Mouse (Mus musculus): ENCODE results near the gene Eps8l1.
"Not testable (repeated sequence)": the region's sequence is repeated elsewhere in the genome, so short reads cannot be mapped to it uniquely, and the experiment has no call there.

Gene Eps8l1

DNA sequence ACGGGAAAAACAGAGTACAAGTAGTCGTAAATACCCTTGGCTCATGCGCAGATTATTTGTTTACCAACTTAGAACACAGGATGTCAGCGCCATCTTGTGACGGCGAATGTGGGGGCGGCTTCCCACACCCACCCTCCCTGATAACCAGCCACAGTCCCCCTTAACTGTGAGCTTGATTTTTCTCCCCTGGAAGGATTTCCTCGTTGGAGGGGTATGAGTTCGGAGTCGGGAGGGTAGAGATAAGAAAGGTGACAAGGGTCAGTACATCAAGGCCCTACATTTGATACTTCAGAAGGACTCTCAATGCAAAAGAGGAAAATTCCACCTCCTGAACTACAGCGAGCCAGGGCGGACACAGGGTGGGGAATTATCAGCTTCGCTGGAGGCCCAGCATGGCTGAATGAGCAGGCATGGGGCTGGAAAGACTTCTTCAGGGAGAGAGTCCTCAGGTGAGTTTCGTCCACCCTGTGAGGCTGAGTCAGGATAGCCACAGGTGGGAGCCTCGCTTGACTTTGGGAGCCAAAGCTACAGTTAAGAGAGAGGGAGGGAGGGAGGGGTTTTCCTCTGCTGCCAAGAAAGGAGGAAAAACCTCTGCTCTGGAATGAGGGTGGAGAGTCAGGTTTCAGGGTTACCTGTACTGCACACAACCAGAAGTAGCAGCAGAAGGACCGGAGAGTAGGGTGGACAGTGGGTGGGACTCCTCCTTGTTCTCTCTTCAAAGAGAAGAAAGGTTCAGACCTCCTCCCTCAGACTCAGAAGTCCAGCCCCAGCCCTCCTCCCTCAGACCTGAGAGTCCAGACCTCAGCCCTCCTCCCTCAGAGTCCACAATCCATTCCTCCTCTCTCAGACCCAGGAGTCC, at the start of gene Eps8l1:
TSS of gene Eps8l1 (plus strand) at position 99 of the 859 bp plus-strand sequence.
- DNase-seq = no peak

DNA sequence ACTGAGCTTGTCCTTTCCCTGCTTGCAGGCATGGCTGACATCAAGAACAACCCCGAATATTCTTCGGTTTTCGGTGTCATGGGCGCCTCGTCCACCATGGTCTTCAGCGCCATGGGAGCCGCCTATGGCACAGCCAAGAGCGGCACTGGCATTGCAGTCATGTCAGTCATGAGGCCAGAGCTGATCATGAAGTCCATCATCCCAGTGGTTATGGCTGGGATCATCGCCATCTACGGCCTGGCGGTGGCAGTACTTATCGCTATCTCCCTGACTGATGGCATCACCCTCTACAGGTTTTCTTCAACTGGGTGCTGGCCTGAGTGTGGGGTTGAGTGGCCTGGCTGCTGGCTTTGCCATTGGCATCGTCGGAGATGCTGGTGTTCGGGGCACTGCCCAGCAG, 48.1 kb upstream of the Eps8l1 start:
- not testable (repeated sequence) for DNase-seq

DNA sequence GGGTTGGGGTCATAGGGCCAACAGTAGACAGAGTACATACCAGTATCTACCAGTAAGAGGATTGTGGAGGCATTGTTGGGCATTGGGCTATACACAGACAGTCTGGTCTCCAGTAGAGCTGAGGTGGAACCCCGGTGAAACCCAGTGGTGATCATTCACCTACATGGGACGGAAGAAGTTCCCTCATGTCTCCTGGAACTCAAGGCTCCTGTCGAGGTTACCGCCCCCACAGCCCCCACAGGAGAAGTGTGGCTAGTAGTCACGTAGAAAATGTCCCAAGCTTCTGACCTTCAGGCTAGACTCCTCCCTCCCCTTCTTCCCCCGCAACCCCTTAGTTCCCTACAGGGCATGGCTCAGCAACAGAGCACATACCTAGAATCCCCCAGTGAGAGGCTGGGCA, 40.8 kb upstream of the Eps8l1 start:
- no peak for DNase-seq

DNA sequence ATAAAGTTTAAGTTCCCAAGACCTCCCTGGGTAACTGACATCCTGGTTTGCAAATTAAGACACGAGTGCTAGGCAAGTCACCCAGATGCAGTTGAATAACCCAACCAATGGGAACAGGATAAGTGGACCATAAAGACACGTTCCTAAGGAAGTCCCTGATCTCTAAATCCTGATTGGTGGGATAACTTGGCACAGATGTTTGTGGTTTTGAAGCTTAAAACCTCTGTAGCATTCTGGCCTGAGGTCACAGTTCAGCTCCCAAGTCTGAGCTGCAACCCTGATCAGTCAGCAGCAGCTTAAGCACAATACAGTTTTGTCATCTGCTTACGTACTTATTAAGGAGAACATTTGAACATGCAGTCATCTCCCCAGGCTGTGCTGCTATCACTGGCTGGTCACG, 40.2 kb upstream of the Eps8l1 start:
- no peak for DNase-seq

DNA sequence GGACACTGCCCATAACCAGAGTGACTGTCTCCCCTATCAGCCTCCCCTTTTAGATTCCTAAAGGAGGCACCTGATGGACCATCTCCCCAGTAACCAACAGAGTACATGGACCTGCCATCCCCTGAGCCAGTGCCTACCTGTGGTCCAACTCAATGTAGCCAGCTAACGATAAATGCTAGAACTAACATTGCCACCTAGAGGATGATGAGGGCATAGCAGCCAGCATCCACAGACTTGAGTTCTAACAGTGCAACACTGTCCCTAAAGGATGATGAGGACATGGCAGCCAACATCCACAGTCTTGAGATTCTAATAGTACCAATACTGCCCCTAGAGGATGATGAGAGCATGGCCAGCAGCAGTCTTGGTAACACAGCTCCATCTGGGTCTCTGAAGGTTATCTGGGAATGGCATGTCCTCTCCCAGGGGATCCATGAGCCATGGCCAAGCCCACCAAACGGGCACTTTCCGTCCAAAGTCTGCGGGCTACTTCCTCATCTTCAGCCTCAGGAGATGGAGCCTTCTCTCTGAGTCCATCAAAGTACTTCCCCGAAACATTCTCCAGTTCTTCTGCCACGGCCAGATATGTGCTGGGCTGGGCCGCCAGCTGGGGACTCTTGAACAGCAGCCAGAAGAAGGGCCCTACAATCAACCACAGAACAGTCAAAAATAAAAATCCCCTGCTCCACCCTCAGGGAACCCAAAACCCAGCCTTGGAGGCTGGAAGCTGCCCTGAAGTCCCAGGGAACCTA, 33.1 kb upstream of the Eps8l1 start:
- peak; percentile 96 for DNase-seq

DNA sequence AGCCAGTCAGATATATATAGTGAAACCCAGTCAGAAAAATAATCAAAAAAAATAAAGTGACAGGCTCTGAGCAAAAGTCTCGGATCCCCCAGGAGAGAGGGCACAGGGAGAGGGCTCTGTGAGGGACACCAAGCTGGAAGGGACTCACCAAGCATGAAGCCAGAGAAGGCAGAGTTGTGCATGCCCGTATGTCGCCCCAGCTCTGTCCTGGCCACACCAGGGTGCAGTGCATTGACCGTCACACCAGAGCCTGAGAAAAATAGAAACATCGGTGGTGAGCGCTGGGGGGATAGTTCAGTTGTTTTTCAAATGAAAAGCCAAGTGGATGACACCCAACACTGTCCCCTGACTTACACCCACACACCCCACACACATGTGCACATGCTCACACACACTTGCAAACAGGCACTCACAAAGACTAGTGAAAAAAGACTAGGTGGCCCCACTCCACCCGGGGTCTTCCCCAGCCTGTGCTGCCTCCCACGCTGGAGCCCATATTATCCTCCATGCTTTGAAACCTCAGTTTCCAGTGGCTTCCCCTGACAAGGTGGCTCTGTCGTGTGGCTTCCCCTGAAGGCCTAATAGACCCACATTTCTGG, 30.1 kb upstream of the Eps8l1 start:
- no peak for DNase-seq

DNA sequence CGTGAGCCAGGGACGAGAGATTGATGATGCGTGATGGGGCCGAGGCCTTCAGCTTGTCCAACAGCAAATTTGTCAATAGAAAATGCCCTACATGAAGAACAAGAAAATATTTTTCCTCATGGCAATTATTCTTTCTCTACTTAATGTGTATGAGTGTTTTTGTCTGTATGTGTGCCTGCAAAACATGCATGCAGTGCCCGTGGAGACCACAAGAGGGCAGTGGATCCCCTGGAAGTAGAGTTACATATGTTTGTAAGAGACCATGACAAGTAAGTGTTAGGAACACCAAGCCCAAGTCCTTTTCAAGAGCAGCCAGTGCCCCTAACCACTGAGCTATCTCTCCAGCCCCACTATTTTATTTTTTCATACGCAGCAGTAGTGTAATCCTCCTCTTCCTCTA, 28.9 kb upstream of the Eps8l1 start:
- DNase-seq = peak; percentile 50

DNA sequence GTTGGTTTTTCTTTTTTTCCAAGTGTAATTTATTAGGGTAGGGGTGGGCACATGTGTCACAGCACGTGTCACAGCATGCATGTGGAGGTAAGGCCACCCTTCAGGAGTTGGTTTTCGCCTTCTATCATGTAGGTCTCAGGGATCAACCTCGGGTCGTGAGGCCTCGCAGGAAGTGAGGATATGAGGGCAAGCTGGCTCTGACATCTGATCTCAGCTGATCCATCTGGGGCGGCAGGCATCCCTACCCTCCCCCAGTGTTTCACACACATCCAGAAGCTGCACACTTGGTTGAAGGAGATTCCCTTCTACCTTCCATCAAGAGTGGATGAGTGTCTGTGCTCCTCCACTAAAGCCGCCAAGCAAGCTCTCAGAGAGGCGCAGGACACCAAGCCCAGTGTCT, 28.4 kb upstream of the Eps8l1 start:
- no peak for DNase-seq

DNA sequence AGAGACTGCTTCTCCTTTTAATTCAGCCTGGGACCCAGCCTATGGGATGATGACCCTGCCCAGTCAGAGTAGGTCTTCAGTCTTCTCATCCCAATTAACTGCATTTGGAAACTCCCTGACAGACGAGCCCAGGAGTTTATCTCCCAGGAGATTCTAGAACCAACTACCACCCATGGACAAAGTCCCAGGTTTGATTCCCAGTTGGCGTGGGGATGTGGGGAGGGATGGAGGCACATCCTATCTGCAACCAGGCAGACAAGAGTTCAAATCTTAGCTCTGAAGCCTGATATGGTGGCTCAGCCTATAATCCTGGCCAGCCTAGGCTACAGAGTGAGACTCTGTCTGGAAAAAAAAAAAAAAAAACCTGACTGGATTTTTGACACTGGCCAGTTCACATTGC, 22.8 kb upstream of the Eps8l1 start:
- no peak for DNase-seq

DNA sequence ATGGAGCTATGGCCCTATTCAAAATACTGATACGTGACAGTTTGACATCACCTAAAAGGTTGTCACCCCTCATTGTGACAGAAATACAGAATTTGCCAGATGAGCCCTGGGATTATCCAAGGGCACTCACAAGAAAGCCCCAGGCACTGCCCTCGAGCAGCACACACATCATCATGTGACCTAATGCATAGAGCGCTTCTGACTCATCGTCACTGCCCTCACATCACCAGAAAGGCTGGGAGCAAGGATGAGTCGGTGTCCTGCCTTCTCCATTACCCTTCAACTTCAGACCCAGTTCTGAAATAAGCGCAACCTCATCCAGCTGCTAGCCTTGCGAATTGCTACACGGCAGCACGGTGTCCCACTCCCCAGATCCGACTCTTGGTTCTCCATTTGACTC, 19.9 kb upstream of the Eps8l1 start:
- DNase-seq = no peak

DNA sequence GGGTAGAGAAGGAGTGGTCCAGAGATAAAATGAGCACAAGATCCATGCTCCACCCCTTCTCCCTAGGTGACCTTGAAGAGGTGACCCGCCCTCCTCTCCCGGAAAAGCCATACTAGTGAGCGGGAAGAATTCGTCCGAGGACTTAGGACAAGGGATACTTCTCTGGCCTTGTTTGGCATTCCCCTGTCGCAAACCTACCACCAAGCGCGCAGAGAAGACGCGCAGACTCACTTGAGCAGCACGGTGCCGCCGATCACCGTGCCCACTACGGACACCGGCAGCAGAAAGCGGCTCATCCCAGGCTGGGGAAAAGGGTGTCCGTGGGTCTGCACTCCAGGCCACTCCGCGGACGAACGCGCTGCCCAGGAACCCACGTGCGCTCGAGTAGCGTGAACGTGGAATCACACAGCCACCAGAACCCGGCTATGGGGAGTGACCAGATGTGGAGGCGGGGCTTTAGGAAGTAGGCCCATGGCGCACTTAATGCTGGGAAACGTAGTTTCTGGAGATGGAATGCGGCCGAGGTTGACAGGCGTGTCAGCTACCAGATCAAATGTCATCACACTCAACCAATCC, 15.2 kb upstream of the Eps8l1 start, which contains the start of gene Rdh13:
TSS of gene Rdh13 (minus strand) at position 434 of the 576 bp plus-strand sequence.
- DNase-seq = peak; percentile 94

DNA sequence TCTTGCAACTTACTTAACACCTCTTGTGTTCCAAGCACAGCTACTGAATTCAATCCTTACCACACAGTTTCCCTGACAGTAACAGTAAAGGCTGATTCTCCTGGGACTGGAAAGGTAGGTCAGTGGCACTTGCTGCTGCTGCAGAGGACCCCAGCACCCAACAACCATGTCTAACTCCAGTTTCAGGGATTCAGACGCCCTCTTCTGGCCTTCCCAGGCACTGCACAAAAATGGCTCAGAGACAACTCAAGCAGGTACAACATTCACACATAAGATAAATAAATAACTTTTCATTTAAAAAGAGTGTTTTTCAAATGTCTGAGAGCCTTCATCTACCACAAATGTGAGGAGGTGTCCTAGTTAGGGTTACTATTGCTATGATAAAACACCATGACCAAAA, 13.3 kb upstream of the Eps8l1 start:
- peak; percentile 52 for DNase-seq

DNA sequence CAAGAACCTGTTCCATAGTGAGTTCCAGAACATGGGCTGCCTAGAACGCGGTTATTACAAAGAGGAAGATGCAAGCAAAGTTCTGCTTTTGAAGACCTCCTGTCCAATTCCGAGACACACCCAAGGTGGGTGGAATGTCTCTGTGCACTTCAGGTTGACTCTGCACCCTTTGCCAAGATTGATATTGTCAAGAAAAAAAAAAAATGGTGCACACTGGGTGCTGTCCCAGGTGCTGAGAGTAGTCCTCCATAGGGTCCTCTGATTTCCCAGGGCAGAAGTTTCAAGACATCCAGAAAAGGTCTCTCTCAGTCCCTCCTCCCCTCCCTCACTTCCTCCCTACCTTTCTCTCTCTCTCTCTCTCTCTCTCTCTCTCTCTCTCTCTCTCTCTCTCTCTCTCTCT, 12.0 kb upstream of the Eps8l1 start:
- DNase-seq = no peak

DNA sequence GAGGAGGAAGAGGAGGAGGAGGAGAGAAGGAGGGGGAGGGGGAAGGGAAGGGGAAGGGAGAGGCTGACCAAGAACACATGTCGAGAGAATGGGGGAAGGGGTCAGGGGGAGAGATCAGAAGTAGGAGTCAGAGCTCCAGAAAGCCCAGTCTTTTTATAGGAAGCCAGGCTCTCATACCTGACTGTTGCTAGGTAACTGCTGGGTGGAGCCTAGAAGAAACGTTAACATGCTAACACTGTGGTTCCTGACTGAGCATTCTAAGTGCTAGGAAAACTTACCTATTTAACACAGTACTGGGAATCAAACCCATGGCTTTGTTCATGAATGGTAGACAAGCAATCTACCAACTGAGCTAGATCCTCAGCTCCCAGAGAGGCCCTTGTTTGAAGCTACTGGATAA, 11.3 kb upstream of the Eps8l1 start:
- no peak for DNase-seq

DNA sequence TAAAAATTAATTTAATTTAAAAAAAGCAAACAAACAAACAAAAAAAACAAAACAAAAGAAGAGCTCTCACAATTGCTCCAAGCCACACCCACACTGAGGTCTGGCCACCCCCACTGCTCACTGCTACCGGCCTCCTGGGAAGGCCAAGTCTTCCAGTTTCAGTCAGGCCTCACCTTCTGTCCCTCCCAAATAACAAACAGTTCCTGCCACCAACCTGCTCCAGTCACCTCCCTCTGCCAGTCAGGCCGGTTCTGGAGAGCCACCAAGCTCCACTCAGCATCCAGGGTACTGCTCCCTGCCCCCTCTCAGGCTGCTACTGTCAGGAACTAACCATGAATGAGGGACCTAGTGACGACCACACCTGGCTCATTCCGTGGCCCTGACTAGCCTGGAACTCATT, 7.8 kb upstream of the Eps8l1 start:
- no peak for DNase-seq

DNA sequence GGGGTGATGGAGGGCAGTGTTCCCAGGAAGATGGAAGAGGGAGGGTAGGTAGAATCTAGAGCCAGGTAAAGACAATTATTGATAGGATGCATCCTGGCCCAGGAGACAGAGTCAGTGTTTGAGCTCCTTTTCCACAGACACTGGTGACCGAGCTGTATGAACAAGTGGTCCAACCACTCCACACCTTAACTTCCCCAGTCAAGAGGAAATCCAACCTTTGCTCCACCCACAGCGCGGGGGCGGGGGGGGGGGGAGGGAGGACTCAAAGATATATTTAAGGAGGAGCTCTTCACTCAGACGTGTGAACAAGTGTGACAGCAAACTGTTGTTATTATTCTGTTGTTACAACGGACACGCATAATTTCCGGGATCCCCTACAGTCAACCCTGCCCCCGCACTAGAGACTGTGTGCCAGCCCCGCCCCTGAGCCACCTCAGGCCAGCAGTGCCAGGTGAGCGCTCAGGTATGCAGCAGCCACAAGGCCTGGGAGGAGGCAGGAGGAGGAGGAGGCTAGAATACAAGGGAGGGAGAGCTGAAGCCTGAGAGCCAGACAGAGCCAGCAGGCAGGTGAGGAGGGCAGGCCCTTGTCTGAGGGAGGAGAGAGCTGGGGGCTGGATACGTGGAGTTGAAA, 3.8 kb downstream of the Eps8l1 start:
- DNase-seq = no peak

DNA sequence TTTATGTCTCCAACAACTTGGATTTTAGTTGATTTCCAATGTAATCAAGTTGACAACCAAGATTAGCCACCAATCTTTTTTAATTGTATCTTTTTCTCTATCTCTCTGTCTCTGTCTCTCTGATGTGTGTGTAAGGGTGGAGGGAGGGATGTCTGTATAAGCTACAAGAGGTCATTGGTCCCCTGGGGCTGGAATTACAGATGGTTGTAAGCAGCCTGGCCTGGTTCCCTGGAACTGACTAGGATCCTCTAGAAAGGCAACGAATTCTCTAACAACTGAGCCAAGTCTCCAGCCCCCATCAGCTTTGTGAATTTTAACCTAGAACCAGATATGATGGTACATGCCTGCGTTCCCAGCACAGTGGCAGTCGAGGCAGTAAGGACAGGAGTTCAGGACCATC, 7.3 kb downstream of the Eps8l1 start:
- DNase-seq = no peak

DNA sequence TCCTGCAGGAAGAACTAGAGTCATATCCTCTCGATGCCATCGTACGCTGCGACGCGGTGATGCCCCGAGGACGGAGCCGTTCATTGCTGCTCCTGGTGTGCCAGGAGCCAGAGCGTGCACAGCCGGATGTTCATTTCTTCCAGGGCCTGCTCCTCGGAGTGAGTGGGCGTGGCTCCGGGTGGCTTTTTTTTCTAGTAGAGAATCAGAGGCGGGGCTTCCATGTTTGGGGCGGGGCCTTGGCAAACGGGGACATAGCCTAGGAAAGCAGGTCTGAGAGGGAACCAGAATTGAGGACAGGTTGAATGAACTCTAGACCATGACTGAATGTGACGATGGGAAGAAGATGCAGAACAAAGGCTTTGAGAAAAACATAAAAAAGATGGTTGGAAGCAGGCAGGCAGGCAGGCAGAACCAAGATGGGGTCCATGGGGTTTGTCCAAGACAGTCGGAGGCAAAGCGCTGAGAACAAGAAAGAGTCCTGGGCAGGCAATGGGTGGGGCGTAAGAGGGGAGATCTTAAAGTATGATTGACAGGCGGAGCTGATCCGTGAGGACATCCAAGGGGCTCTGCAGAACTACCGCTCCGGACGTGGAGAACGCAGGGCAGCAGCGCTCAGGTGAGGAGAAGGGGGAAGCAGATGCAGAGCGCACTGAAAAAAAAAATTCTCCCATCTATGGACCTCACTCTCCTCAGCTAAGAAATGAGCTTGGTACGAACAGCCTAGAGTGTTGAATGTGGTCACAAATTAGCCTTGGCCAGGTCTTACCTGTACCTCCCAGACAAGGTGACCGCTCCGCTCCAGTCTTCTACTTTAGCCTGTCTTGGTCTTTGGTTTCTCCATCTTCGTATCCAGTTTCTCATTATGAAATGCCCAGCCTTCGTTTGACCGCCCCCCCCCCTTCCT, 10.1 kb downstream of the Eps8l1 start:
- DNase-seq = peak; percentile 66

DNA sequence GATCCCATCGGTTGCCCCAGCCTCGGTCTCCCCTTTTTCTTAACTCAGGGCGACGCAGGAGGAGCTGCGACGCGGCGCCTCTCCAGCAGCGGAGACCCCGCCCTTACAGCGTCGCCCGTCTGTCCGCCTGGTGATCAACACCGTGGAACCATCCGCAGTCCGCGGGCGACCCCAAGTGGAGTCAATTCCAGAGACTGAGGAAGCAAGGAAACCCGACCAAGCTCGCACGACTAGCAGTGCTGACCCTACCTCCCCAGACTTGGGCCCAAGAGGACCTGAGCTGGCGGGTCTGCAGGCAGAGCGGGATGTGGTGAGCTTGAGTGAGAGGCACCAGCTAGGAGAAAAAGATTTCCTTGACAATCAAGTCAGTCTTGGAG, 10.7 kb downstream of the Eps8l1 start:
- peak; percentile 68 for DNase-seq

DNA sequence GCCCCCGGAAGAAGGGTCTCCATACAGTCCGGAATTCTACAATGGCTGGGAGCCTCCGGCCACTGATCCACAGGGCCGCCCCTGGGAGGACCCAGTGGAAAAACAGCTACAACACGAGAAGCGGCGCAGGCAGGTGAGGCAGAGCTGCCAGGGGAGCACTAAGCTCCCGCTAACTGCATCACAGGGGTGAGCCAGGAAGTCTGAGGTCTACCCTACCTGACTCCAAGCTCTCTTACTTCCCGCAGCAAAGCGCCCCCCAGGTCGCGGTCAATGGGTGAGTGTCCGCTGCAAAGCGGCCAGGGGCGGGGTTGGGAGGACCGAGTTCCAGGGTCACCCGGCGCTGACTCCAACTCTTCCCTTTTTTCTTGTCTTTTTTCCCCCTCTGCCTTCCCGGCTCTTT, 13.5 kb downstream of the Eps8l1 start:
- no peak for DNase-seq

DNA sequence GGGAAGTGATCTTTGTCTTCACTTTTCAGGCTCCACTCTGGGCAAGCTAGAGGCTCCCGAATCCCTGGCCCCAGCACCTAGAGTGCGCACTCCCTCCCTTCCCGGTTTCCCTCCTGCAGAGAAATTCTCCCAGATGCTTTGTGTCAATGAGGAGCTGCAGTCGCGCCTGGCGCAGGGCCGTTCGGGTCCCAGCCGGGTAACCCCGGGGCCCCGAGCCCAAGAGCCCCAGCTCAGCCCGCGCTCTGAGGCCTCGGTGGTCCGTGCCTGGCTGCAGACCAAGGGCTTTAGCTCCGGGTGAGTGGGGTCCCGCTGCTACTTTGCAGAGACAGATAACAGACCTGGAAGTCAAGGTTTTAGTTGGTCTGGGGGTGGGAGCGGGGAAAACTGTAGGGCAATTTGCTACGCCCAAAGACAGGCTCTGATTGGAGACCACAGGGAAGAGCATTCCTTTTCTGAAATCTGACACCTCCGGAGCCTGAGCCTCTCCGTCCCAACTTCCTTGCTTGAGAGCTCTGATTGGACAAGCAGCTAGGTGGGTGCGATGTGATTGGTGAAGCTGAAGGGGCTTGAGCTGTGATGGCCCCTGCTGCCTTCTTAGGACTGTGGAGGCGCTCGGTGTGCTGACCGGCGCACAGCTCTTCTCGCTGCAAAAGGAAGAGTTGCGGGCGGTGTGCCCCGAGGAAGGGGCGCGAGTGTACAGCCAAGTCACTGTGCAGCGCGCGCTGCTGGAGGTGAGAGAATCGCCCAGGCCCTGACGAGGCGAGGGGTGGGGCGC, 17.7 kb downstream of the Eps8l1 start:
- DNase-seq = peak; percentile 79
